Mouse (Mus musculus) layer of hippocampus, postnatal 10 days (tissue): ENCODE measurements around the gene Pip5k1c. TPM values are rescaled to one million over a fixed set of nuclear protein-coding genes. Genes with fewer than 3 reads are reported as not detected.
A peak's percentile ranks its signal among the peaks of the same experiment; 100 is the strongest.

ENCODE experiments used
- DNase-seq, 2 experiments: peaks; one replicate each; pipeline ENCODE4 v3.0.0; 2021; ENCODE audit warnings: low spot score in 2 of 2
- long read RNA-seq: library from polyadenylated mRNA; stranded (forward); transcript quantifications from one replicate; pipeline ENCODE4 v2.0.0, GENCODE M21; 2023
- total RNA-seq, 2 experiments: library from RNA; stranded (reverse); gene quantifications; 2 replicates each; pipeline ENCODE4 v1.2.3; 2021

Gene Pip5k1c
- total RNA-seq: 100 to 1,000 TPM; 305 to 311 TPM
- long read RNA-seq, full-length matches to known transcripts: 49 of 134 reads
- long read RNA-seq, partial matches to known transcripts: 20 of 134 reads
- long read RNA-seq, other reads (novel, unspliced or antisense): 65 of 134 reads

DNA sequence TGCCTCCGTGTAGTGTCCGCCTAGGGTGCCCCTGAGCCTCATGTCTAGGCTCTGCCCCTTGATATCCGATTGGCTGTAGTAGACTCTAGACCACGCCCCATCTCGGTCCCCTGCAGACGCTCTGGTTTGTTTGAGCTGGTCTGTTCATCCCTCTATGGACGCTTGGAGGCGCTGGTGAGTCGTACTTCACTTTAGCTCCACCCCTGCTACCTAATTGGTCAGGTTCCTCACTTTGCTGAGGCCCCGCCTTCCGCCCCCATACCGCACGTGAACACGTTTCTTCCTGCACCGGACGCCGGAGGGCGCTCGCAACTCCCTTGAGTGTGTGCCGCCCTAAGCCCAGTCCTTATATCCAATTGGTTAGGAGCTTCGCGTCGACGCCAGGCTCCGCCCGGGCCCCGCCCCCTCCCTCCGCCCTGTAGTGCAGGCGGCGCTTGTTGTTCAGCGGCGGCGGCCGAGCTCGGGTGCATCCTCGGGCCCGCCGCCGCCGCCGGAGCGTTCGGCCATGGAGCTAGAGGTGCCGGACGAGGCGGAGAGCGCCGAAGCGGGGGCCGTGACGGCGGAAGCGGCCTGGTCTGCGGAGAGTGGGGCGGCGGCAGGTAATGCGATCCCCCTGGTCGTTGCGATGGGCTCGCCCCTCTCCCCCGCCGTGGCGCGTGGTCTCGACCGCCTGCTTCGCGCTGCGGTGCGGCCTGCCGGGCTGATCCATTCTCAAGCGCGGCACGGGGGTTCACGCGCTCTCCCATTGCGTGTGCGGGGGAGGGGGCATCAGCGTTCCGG lies at the start of gene Pip5k1c:
Gene Pip5k1c (plus strand): TSS at position 410 of the 780 bp plus-strand sequence.
- peak; percentile 99 to 100 for DNase-seq

DNA sequence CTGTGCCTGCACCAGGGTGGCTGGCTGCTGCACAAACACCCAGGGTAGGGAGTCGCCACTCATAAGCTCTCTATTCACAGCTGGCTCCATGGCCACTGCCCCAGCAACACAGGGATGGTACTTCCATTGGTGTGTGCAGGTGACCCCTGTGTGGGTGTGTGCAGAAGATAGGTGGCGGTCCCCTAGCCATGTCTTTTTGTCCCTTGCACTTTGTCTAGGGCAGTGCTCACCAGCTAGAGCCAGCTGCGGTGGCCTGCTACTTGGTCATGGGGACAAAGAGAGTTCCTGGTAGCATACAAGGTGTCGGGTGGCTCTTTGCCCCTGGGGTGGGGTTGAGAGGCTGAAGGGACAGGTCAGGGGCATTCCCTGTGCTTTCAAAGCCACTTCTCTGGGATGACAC lies 48.6 kb upstream of the Pip5k1c start:
- no peak for DNase-seq

DNA sequence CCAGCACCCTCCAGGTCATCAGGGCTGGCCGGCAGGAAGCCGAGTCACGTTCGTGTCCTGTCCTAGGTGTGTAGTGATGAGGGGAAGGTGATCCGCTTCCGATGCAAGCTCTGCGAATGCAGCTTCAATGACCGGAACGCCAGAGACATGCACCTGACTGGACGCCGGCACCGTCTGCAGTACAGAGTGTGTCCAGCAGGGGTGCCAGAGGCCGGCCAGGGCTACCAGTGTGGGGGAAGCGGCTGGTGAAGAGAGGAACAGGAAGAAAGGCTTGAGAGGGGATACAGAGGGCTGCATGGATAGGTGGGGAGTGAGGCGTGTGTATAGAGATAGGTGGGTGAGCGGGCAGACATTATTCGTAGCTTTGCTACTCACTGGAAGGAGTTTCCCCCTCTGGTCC lies 48.2 kb upstream of the Pip5k1c start:
- DNase-seq: peak; percentile 88 to 89

DNA sequence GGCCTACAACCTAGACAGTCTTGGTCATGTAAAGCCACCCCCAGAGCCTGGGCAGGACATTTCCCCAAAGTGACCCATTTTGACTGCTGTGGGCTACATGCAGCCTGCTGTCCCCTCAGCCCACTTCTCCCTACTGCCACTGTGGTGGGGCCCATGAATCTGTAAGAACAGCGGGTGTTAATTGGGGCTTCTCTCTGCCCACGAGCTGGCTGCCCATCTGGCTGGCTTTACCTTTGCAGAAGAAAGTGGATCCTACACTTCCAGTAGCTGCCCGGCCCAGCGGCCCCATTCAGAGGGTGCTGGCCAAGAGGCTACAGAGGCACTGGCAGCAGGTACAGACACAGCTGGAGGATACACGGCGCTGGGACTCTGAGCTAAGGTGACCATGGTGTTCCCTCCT lies 47.6 kb upstream of the Pip5k1c start:
- DNase-seq: no peak

DNA sequence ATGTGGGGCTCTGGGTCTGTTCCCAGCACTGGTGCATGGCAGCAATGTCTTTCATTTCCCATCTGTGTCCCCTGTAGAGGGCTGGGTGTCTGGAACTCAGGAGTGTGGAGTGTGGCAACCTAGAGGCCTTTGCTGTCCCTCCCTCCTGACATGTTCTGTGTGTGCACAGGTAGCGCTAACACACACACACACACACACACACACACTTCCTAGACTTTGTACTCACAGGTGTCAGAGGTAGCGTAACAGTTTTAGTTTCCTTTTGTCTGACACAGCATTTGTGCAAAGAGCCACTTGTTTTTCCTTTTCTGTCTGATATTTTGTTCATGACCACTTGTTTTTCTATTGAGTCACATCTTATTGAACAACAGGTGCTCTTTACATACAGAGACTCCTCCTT lies 45.0 kb upstream of the Pip5k1c start:
- DNase-seq: no peak

DNA sequence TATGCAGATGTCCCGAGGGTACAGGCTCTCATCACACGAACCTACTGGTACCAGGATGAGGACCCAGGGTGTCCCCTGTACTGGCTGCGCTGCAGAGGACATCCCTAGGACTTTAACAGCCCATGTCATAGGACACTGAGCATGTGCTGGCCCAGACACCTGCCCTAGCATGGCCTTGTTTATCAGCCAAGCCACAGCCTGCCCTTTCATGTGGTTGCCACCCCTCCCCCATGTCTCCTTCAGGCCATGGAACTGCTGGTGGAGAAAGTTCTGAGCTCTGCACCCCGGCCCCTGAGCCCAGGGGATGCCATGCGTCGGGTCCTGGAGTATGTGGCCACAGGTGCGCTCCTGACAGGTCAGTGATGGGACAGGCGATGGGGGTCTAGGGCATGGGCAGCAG lies 43.3 kb upstream of the Pip5k1c start:
- no peak for DNase-seq

DNA sequence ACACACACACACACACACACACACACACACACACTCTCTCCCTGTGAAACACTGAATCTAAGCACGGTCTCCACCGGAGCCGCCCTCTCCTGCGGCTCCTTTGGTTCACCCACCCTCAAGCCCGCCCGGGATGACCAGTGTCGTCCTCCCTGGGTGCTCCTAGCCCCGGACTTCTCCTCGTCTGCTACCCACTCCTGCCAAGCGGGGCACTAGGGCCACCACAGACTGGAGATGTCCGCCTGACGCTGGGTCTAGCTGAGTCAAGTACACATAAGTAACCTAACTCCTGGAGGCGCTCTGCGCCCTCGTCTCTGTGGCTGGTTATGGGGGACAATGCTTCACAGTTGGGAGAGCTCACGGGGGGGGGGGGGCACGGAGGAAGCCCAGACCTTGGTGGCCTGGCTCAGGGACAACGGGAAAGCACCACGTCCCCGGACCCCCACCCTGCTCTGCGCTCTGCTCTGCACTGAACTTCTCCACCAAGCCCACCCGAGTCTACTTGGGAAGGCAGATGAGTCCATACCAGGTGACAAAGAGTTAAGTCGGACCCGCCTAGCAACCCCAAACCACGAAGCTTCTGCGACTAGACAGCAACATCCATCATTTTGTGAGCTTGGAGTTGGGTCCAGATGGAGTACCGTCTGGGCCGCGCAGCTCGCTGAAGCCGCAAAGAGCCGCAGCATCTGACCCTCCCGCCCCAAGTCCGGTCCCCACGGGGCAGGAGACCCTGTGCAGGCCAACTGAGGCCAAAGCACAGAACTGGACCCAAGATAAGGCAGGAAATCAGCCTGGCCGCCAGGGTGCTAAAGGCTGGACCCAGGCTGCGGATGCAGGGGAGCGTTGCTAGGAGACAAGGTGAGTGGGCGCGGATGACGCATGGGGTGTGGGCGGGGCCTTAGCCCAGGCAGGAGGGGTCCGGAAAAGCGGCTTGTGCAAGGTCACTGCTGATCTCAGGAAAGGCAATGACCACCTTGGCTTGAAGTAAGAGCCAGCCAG lies 40.0 kb upstream of the Pip5k1c start, which contains the start of gene Matk:
Gene Matk (plus strand): TSS at position 512 of the 996 bp plus-strand sequence.
- peak; percentile 80 to 83 for DNase-seq

DNA sequence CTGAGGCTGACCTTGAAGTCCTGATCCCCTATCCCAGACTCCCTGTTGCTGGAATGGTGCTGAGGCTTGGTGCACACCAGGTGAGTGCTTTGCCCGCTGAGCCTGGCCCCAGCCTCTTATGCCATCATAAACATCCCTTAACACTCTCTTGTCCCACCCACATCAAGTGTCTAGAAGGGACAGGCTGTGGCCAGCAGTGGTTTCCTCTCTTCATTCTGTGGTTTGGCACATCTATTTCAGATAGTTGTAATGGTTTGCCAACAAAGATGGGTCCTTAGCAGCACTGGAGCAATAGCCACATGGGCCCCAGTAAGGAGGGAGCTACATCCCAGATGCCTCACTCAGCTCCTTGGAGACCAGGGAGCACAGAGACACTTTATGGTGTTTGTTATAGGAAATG lies 37.9 kb upstream of the Pip5k1c start:
- no peak for DNase-seq

DNA sequence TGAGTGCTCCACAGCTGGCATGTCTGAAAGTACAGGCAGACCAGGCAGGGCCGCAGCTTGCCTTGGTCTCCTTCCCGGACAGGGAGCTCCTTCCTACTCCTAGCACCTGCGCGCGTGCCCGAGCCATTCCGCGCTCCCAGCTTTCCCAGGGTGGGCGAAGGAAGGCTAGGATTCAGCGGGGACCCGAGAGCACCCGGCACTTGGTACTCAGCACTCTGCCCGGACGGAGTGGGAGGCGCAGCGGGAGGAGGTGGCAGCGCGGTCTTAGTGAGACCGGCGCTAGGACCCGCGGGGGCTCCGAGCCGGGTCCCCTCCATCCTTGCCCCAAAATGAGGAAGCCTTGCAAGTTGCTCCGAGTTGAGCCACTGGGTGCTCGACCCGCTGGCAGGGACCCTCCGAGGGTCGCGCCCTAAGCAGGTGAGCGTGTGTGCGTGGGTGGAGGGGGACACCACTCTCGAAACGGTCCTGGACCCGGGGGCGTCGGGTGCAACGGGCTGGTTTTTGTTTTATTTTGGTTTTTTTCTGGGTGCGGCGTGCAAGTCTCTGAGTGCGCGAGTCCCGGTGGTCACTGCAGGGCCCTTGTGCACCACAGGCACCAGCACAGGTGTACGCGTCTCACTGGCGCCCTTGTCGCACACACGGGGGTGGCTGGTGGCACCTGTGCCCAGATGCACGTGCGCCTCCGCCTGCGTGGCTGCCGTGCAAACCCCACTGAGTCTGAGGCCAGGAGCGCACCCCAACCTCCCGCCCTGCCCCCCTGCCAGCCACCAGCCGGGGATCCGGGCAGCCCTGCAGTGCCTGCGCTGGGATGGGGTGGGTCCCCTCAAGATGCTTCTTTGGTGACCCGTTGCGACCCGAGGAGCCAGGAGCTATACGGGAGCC lies 35.4 kb upstream of the Pip5k1c start:
- DNase-seq: peak; percentile 53 to 66

DNA sequence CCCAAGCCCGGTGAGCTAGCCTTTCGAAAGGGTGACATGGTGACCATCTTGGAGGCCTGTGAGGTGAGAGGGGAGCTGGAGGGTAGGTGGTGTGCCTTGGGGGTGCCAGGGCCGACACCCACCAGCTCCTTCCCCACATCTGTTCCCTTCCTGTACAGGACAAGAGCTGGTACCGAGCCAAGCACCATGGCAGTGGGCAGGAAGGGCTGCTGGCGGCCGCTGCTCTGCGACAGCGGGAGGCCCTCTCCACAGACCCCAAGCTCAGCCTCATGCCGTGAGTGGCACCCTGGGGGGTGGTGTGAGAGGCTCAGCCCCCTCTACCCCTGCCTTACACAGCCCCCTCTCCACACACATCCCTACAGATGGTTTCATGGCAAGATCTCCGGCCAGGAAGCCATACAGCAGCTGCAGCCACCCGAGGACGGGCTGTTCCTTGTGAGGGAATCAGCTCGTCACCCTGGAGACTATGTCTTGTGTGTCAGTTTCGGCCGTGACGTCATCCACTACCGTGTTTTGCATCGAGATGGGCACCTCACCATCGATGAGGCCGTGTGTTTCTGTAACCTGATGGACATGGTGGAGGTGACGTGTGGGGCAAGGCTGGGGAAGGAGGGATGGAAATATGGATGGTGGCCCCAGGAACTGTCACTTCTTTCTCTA lies 33.4 kb upstream of the Pip5k1c start:
- peak in 1 of 2 experiments; percentile 49 for DNase-seq

DNA sequence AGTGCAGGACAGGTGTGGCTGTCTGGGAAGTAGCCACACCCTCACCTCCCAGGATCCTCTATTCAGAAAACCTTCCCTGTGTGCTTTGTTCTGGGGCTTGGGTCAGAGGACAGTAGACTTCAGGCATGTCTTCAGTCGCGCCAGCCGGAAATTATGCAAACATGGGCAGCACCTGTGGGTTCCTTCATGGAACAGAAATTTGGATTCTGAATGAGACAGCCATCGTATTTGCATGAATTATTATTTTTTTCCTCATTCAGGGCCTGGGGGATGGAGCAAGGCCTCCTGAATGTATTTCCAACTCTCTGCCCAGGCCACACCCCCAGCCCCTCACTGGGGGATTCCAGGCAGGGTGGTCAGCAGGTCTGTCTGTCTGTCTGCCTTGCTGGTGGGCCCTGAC lies 31.7 kb upstream of the Pip5k1c start:
- no peak for DNase-seq

DNA sequence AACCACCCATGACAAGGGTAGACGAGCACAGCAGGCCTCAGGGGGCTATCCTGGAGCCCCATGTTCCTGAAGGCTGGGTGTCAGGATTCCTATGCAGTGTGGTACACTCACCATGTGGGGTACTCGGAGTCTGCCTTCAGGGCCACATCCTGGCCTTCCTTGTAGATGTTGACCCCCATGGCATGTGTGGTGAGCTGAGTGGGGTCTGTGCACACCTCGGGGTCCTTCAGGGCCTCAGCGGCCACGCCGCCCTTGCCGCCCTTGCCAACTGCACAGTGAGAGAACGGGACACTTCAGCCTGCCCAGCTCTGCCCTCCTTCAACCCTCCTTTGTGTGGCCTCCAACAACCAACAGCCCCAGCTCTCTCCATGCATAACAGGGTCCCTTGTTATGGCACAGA lies 27.2 kb upstream of the Pip5k1c start:
- DNase-seq: no peak

DNA sequence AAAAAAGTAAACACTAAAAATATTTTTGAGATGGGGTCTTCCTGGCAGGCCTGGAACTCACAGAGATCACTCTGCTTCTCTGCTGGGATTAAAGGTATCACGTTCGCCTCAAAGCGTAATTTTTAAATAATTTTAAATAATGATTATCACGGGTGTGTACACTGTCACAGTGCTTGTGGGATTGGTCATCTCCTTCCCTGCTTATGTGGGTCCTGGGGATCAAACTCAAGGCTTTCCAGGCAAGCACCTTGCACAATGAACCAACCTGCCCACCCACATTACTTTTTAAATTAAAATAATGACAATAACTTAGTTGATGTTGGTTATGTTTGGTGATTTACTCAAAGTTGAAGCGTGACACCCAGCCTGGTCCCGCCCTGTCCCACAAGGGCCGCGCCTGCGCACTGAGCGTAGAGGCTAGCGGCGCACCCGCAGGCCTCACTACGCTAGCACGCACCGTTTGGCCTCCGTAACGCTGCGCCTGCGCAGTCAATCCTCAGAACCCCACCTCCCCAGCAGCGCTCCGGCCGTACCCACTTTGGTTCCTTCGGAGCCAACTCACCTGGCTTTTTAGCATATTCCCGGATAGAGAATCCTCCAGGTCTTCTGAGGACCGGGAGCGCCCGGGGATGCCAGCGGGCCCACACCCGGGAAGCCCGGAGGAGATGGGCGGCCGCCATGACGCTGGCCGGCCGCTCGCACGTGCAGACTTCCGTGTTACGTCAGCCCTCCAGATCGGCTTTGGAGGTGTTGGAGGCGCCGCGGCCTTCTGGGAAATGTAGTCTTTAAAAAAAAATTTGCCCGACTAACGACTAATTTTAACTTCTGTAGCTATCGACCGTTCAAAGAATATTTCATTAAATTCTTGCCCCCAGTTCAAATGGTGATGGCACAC lies 26.3 kb upstream of the Pip5k1c start, which contains the start of the genes Mrpl54 and Apba3:
Gene Mrpl54 (minus strand): TSS at position 724 of the 895 bp plus-strand sequence.
Gene Apba3 (plus strand): TSS at position 750 of the 895 bp plus-strand sequence.
- DNase-seq: peak; percentile 94 to 96

DNA sequence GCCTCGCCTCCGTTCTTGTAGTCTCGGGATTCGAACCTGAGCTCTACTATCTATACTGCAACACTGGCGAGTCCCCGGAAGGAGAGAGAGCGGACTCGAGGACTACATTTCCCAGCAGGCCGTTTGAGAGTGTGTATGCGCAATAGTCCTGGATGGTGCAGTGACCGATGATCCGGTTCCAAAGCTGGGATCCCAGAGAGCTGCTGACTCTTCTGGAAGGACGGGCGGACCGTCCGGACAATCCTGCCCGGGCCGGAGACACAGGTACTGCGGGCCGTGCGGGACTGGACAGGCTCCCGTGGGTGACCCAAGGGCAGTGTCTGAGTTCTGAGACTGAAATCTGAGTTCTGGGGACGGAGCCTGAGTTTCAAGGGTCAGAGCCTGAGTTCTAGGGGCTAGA lies 24.7 kb upstream of the Pip5k1c start:
- peak; percentile 75 to 78 for DNase-seq

DNA sequence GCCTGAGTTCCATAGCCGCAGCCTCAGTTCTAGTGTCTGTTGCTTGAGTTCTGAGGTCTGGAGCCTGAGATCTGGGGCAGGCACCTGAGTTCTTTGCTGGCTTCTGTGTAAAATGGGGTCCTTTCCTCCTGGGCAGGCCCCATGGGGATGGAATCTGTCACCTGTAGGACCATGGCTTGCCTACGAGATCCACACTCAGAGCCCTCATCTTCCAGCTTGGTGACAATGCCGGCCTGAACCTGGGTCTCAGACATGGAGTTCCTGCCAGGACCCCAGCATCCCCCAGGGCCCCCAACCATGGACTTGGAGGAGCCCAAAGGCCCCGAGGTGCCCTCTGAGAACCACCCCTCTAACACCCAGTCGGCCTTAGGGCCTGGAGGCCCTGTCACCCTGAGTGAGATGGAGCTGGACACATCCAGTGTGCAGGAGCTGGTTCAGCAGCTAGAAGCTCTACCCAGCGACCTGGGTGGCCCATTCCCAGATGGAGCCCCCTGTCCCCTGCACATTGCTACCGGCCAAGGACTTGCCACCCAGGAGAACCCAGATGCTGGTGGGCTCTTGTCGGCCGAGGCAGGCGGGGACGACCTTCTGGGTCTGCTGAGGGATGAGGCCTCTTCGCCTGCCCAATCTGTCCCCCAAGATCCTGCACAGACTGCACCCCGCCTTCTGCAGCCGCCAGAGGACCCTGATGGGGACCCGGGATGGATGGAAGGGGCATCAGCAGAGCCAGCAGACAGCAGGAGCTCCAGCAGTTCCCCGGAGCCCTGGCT lies 23.9 kb upstream of the Pip5k1c start:
- DNase-seq: no peak

DNA sequence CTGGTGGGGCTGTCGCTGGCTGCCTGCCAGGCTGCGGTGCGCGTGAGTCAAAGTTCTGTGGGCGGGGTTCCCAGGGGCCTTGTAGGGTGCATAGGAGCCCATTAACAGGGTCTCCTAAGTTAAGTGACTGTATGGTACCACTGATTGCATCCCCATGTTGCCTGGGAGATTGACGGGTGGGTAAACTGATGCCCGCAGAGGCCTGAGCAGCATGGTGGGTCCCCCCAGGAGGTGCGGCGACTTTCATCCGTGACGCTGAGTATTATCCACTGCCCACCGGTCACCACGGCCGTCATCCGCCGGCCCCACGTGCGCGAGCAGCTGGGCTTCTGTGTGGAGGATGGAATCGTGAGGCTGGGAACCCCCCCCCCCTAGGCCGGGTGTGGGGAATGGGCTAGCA lies 20.4 kb upstream of the Pip5k1c start:
- DNase-seq: no peak

DNA sequence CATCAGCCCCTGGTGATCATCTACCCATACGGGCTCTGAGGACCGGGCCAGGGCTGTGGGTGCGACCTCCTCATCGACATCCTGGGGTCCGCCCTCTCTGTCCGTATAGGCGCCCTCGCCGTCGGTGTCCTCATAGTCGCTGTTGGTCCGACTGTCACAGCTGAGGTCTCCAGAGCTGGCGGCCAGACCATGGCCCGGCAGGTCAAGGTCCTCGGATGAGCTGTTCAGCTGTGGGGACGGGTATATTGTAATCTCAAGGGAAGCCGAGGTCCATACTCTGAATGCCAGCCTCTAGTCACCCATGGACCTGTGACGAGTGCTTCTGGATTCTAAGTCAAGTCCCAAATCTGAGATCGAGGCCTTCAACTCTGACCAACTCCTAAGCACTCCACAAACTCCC lies 18.9 kb upstream of the Pip5k1c start:
- no peak for DNase-seq

DNA sequence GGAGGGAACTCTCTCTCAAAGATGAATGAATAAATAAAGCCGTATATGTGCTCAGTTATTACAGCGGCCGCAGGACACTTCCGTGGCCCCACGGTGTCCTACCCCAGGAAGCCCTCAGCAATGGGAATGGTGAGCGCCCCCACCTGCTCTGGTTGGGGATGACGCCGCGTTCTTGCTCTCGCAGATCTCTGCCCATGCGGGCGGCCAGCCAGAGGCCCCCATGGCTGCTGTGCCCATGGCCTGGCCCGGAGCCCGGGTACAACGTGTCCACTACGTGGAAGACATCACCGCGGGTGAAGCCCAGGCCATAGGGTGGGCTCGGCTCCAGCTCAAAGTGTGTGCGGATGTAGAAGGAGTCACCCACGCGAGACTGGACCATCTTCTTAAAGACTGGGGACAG lies 15.1 kb upstream of the Pip5k1c start:
- DNase-seq: no peak
